Mouse (Mus musculus) kidney, embryonic 14.5 days (tissue): ENCODE measurements at regions not wholly inside any gene's neighbourhood (a gene's known extent, or its start where the extent isn't known, plus 50 kb on each side); places are given as distances from the start of the nearest gene placed in this dataset.

Experiments
- ATAC-seq: fragments of 200-750 bp; cut with Nextera tagmentation; 2 replicates; pipeline ENCODE4 v1.8.0; 2017; ENCODE audit warnings: moderate number of reproducible peaks, mild to moderate bottlenecking, moderate TSS enrichment, moderate library complexity; ENCODE audit not compliant: low FRiP score, low TSS enrichment
- H3K27ac ChIP-seq: fragments of 300-500 bp; sonication (generic); 2 replicates; pipeline ENCODE4 v1.5.1; 2014; ENCODE audit warnings: low read depth, mild to moderate bottlenecking, low read length, moderate library complexity, mixed read lengths
- H3K27me3 ChIP-seq: fragments of 300-500 bp; sonication (generic); 2 replicates; pipeline ENCODE4 v1.6.1; 2014; ENCODE audit warnings: mild to moderate bottlenecking, low read length; ENCODE audit not compliant: control insufficient read depth, insufficient read depth
- H3K36me3 ChIP-seq: fragments of 300-500 bp; sonication (generic); 2 replicates; pipeline ENCODE4 v1.6.1; 2014; ENCODE audit warnings: low read length, mixed read lengths; ENCODE audit not compliant: control insufficient read depth, insufficient read depth
- H3K4me1 ChIP-seq: fragments of 300-500 bp; sonication (generic); 2 replicates; pipeline ENCODE4 v1.6.1; 2014; ENCODE audit warnings: low read length, mixed read lengths; ENCODE audit not compliant: control insufficient read depth, insufficient read depth
- H3K4me2 ChIP-seq: fragments of 300-500 bp; sonication (generic); replicated peaks from 2 replicates; pipeline ENCODE4 v1.6.1; 2014; ENCODE audit warnings: low read depth, mild to moderate bottlenecking, low read length
- H3K4me3 ChIP-seq: fragments of 300-500 bp; sonication (generic); 2 replicates; pipeline ENCODE4 v1.5.1; 2014; ENCODE audit warnings: mild to moderate bottlenecking, low read length
- H3K9ac ChIP-seq: fragments of 300-500 bp; sonication (generic); 2 replicates; pipeline ENCODE4 v1.6.1; 2014; ENCODE audit warnings: low read depth, mild to moderate bottlenecking, low read length, moderate library complexity
- H3K9me3 ChIP-seq: fragments of 300-500 bp; sonication (generic); 2 replicates; pipeline ENCODE4 v1.6.1; 2016; ENCODE audit warnings: low read length; ENCODE audit not compliant: control insufficient read depth
- WGBS: fragments of 180-500 bp; shearing (Covaris S2); extraction: QIAGEN DNeasy Blood & Tissue Kit; methylation state at CpG from one replicate; pipeline ENCODE4 v1.1.7; 2014; 5-methylcytosine and 5-hydroxymethylcytosine counted together

- WGBS = 80% methylated on average over 2 of the region's 2 CpGs
- Histone ChIP-seq H3K4me2 (no peak overlapping the region), H3K4me1 (no peaks in the 10 kb centered on the region), H3K9me3 (no peaks in the 10 kb centered on the region), H3K27me3 (no peaks in the 10 kb centered on the region), H3K4me3 (no peak overlapping the region), H3K36me3 (no peaks in the 10 kb centered on the region), H3K27ac (no peak overlapping the region), H3K9ac (no peak overlapping the region)
- no peak for ATAC-seq
Measured at GRCm38 (mm10) chr1:98173431-98173830, 78.0 kb upstream of the Pam start.

GRCm38 (mm10) chr1:98171291-98171690 lies 75.8 kb upstream of the Pam start:
- Histone ChIP-seq H3K4me3 (no peak overlapping the region), H3K9me3 (no peaks in the 10 kb centered on the region), H3K27me3 (no peaks in the 10 kb centered on the region), H3K4me1 (no peaks in the 10 kb centered on the region), H3K9ac (no peak overlapping the region), H3K36me3 (no peaks in the 10 kb centered on the region), H3K27ac (no peak overlapping the region), H3K4me2 (no peak overlapping the region)
- WGBS = 87% methylated on average over 2 of the region's 2 CpGs
- ATAC-seq = no peak

GRCm38 (mm10) chr1:98169352-98169751 lies 73.9 kb upstream of the Pam start:
- Histone ChIP-seq H3K4me3 (no peak overlapping the region), H3K9ac (no peak overlapping the region), H3K4me1 (no peaks in the 10 kb centered on the region), H3K27ac (no peak overlapping the region), H3K9me3 (no peaks in the 10 kb centered on the region), H3K4me2 (no peak overlapping the region), H3K27me3 (no peaks in the 10 kb centered on the region), H3K36me3 (no peaks in the 10 kb centered on the region)
- no peak for ATAC-seq

GRCm38 (mm10) chr1:98167800-98168199 lies 72.4 kb upstream of the Pam start:
- Histone ChIP-seq H3K36me3 (no peaks in the 10 kb centered on the region), H3K9me3 (no peaks in the 10 kb centered on the region), H3K27me3 (no peaks in the 10 kb centered on the region), H3K4me2 (no peak overlapping the region), H3K4me3 (no peak overlapping the region), H3K27ac (no peak overlapping the region), H3K9ac (no peak overlapping the region), H3K4me1 (no peaks in the 10 kb centered on the region)
- ATAC-seq = no peak
- WGBS = 82% methylated on average over 4 of the region's 4 CpGs

- Histone ChIP-seq H3K36me3 (no peaks in the 10 kb centered on the region), H3K9ac (no peak overlapping the region), H3K9me3 (no peaks in the 10 kb centered on the region), H3K4me1 (no peaks in the 10 kb centered on the region), H3K4me3 (no peak overlapping the region), H3K4me2 (no peak overlapping the region), H3K27ac (no peak overlapping the region), H3K27me3 (no peaks in the 10 kb centered on the region)
- 49% methylated on average over 2 of the region's 2 CpGs for WGBS
- no peak for ATAC-seq
Measured at GRCm38 (mm10) chr1:98162639-98162927, 67.1 kb upstream of the Pam start.

- Histone ChIP-seq H3K36me3 (no peaks in the 10 kb centered on the region), H3K4me3 (no peak overlapping the region), H3K4me2 (no peak overlapping the region), H3K27ac (no peak overlapping the region), H3K4me1 (no peaks in the 10 kb centered on the region), H3K27me3 (no peaks in the 10 kb centered on the region), H3K9me3 (no peaks in the 10 kb centered on the region), H3K9ac (no peak overlapping the region)
- ATAC-seq = no peak
- 83% methylated on average over 5 of the region's 5 CpGs for WGBS
Measured at GRCm38 (mm10) chr1:98161882-98162638, 66.6 kb upstream of the Pam start.

GRCm38 (mm10) chr1:98158969-98159368 lies 63.5 kb upstream of the Pam start:
- H3K4me3 ChIP-seq = no peak overlapping the region
- H3K27me3 ChIP-seq = no peaks in the 10 kb centered on the region
- H3K36me3 ChIP-seq = no peaks in the 10 kb centered on the region
- H3K4me2 ChIP-seq = no peak overlapping the region
- ATAC-seq = no peak
- H3K27ac ChIP-seq = no peak overlapping the region
- 85% methylated on average over 2 of the region's 2 CpGs for WGBS
- H3K9me3 ChIP-seq = no peaks in the 10 kb centered on the region
- H3K4me1 ChIP-seq = no peaks in the 10 kb centered on the region
- no peak overlapping the region for H3K9ac ChIP-seq

- H3K9ac ChIP-seq = no peak overlapping the region
- no peaks in the 10 kb centered on the region for H3K27me3 ChIP-seq
- H3K36me3 ChIP-seq = no peaks in the 10 kb centered on the region
- H3K4me1 ChIP-seq = no peaks in the 10 kb centered on the region
- 75% methylated on average over 3 of the region's 3 CpGs for WGBS
- H3K27ac ChIP-seq = no peak overlapping the region
- ATAC-seq = no peak
- H3K9me3 ChIP-seq = no peaks in the 10 kb centered on the region
- no peak overlapping the region for H3K4me3 ChIP-seq
- no peak overlapping the region for H3K4me2 ChIP-seq
Measured at GRCm38 (mm10) chr1:98147361-98147760, 51.9 kb upstream of the Pam start.
